Mouse (Mus musculus) myocyte (in vitro differentiated cells): ENCODE measurements around the gene Ints6l. TPM values are rescaled to one million over a fixed set of nuclear protein-coding genes. Genes with fewer than 3 reads are reported as not detected.

ENCODE experiments used
- H3K27me3 ChIP-seq: one replicate; pipeline ENCODE4 v1.6.1; 2011; ENCODE audit not compliant: control insufficient read depth, insufficient read depth, insufficient read length
- H3K36me3 ChIP-seq: one replicate; pipeline ENCODE4 v1.6.1; 2011; ENCODE audit not compliant: control insufficient read depth, insufficient read depth
- H3K4me2 ChIP-seq: one replicate; pipeline ENCODE4 v1.6.1; 2011; ENCODE audit warnings: low read depth, control low read depth
- H3K4me3 ChIP-seq: one replicate; pipeline ENCODE4 v1.5.1; 2011; ENCODE audit warnings: mild to moderate bottlenecking, control low read depth, moderate library complexity
- H3K79me2 ChIP-seq: one replicate; pipeline ENCODE4 v1.6.1; 2011; ENCODE audit not compliant: control insufficient read depth, insufficient read depth
- H3ac ChIP-seq: one replicate; pipeline ENCODE4 v1.6.1; 2011; ENCODE audit not compliant: control insufficient read depth, insufficient read length
- CEBPB ChIP-seq: IDR thresholded peaks from 2 replicates; pipeline ENCODE4 v1.6.1; 2011; ENCODE audit warnings: mild to moderate bottlenecking, moderate library complexity; ENCODE audit not compliant: poor library complexity, insufficient read depth, severe bottlenecking
- E2F4 ChIP-seq: IDR thresholded peaks from one replicate; pipeline ENCODE4 v1.6.1; 2011; ENCODE audit warnings: mild to moderate bottlenecking, control low read depth, moderate library complexity; ENCODE audit not compliant: insufficient read depth
- MAX ChIP-seq: IDR thresholded peaks from one replicate; pipeline ENCODE4 v1.6.1; 2011; ENCODE audit warnings: low read depth, mild to moderate bottlenecking, control low read depth
- MYOD1 ChIP-seq, 3 experiments: IDR thresholded peaks; one replicate each; pipeline ENCODE4 v1.6.1; 2011; ENCODE audit warnings: control low read depth in 2 of 3, low read depth in 2 of 3, mild to moderate bottlenecking in 2 of 3, moderate library complexity in 1 of 3; ENCODE audit not compliant: insufficient read length in 2 of 3, control insufficient read depth in 1 of 3
- MYOG ChIP-seq, 3 experiments: IDR thresholded peaks; one replicate each; pipeline ENCODE4 v1.6.1; 2011; ENCODE audit warnings: control low read depth in 2 of 3, low read depth in 2 of 3, mild to moderate bottlenecking in 2 of 3; ENCODE audit not compliant: insufficient read length in 2 of 3, control insufficient read depth in 1 of 3, insufficient read depth in 1 of 3
- POLR2A ChIP-seq: IDR thresholded peaks from one replicate; pipeline ENCODE4 v1.6.1; 2011; ENCODE audit warnings: low read depth, mild to moderate bottlenecking, control low read depth, moderate library complexity; ENCODE audit not compliant: insufficient read length
- POLR2AphosphoS2 ChIP-seq: IDR thresholded peaks from one replicate; pipeline ENCODE4 v1.6.1; 2011; ENCODE audit warnings: low read depth, control low read depth; ENCODE audit not compliant: insufficient read length
- REST ChIP-seq: IDR thresholded peaks from one replicate; pipeline ENCODE4 v1.6.1; 2011; ENCODE audit warnings: mild to moderate bottlenecking, control low read depth, moderate library complexity; ENCODE audit not compliant: insufficient read depth, insufficient read length
- SRF ChIP-seq: IDR thresholded peaks from one replicate; pipeline ENCODE4 v1.6.1; 2011; ENCODE audit warnings: low read depth; ENCODE audit not compliant: control insufficient read depth, insufficient read length
- TCF12 ChIP-seq: IDR thresholded peaks from one replicate; pipeline ENCODE4 v1.6.1; 2011; ENCODE audit warnings: mild to moderate bottlenecking, control low read depth; ENCODE audit not compliant: poor library complexity, insufficient read depth, severe bottlenecking
- TCF3 ChIP-seq: IDR thresholded peaks from one replicate; pipeline ENCODE4 v1.6.1; 2011; ENCODE audit warnings: low read depth, control low read depth; ENCODE audit not compliant: insufficient read length
- USF1 ChIP-seq: IDR thresholded peaks from one replicate; pipeline ENCODE4 v1.6.1; 2011; ENCODE audit warnings: low read depth, mild to moderate bottlenecking, control low read depth, moderate library complexity
- polyA plus RNA-seq: library from polyadenylated mRNA; unstranded; fragments of >200 nt; fragmentation: generic; extraction: Trizol; gene quantifications from one replicate; pipeline ENCODE4 v1.2.1, GENCODE M21; 2012; ENCODE audit warnings: missing spikeins

The Ints6l gene
- polyA plus RNA-seq, 1 experiment = 2.6 TPM

DNA sequence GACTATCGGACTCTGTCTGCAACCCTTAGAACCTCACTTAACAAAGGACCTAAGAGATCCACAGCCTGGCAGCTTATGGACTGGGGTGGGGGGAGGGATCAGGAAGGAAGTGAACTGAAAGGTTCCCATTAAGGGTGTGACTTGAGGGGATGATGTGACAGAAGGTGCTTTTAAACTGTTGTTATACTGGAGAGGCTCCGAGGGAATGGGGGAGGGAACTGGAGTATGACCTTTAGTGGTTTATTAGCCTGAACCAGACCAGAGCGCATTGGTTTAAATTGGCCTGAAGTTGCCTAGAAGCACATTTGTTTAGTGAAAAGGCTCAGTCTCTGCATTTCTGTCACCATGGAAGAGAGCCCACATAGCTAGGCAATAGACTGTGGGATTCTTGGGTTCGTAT, 13.0 kb downstream of the Ints6l start:
- Histone ChIP-seq H3ac (no peak overlapping the region), H3K4me3 (no peak overlapping the region), H3K4me2 (no peak overlapping the region), H3K36me3 (no peaks in the 10 kb centered on the region), H3K79me2 (no peaks in the 10 kb centered on the region), H3K27me3 (no peaks in the 10 kb centered on the region)
- no peak for TF ChIP-seq E2F4
- no peak for TF ChIP-seq REST
- no peak for TF ChIP-seq TCF12
- no peak for TF ChIP-seq POLR2AphosphoS2
- no peak for TF ChIP-seq MYOG (IDR thresholded peaks at IDR 0.05; ENCODE audit: control insufficient read depth in 1 of 3, insufficient read depth in 1 of 3, insufficient read length in 2 of 3, low read depth in 2 of 3)
- TF ChIP-seq POLR2A = no peak
- no peak for TF ChIP-seq TCF3
- no peak for TF ChIP-seq MYOD1 (IDR thresholded peaks at IDR 0.05; ENCODE audit: control insufficient read depth in 1 of 3, insufficient read length in 2 of 3, low read depth in 2 of 3)
- no peak for TF ChIP-seq MAX
- TF ChIP-seq USF1 = no peak
- TF ChIP-seq CEBPB = no peak

DNA sequence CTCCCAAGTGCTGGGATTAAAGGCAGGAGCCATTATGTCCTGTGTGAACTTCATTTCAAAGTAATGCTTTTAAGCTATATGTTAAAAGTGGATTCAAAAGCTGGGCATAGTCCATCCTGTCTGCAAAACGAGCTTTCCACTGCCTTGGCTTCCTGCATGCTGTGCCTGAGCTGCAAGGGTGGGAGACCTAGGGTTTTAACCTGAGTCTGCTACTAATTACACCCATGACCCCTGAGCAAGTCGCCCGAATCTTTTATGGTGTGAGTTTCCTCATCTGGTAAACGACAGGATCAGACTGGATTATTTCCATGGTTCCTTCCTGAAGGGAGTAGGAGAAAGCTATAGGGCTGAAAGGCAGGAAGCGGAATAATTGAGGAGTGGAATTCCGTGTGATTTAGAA, 13.8 kb downstream of the Ints6l start:
- Histone ChIP-seq H3K27me3 (no peaks in the 10 kb centered on the region), H3K4me3 (no peak overlapping the region), H3ac (no peak overlapping the region), H3K79me2 (no peaks in the 10 kb centered on the region), H3K4me2 (no peak overlapping the region), H3K36me3 (no peaks in the 10 kb centered on the region)
- no peak for TF ChIP-seq E2F4
- TF ChIP-seq MYOG (IDR thresholded peaks at IDR 0.05; ENCODE audit: control insufficient read depth in 1 of 3, insufficient read depth in 1 of 3, insufficient read length in 2 of 3, low read depth in 2 of 3) = no peak
- no peak for TF ChIP-seq POLR2AphosphoS2
- no peak for TF ChIP-seq REST
- TF ChIP-seq MYOD1 (IDR thresholded peaks at IDR 0.05; ENCODE audit: control insufficient read depth in 1 of 3, insufficient read length in 2 of 3, low read depth in 2 of 3) = no peak

DNA sequence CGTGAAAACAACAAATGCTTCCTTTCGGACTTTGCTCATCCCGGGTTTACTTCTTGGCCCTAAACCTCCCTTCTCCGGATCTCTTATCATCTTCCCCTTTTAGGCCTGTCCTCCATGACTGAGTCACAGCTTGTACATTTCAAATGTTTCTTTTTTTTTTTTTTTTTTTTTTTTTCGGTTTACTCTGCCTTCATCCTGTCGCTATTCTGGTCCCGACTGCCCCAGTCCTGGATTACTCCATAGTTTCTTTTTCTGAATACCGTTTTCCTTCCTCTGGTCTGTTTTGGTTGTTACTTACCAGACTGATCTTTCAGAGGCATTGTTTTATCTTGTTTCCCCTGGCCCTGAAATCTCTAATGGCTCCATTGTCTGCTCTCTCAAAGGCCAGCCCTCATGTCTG, 19.4 kb downstream of the Ints6l start:
- TF ChIP-seq TCF12 = no peak
- H3K4me2 ChIP-seq = no peak overlapping the region

GRCm38 (mm10) chrX:56477553-56477952, 22.9 kb downstream of the Ints6l start:
- no peak for TF ChIP-seq TCF3
- no peak for TF ChIP-seq E2F4
- no peak for TF ChIP-seq MYOG (IDR thresholded peaks at IDR 0.05; ENCODE audit: control insufficient read depth in 1 of 3, insufficient read depth in 1 of 3, insufficient read length in 2 of 3, low read depth in 2 of 3)
- TF ChIP-seq CEBPB = no peak
- TF ChIP-seq MYOD1 (IDR thresholded peaks at IDR 0.05; ENCODE audit: control insufficient read depth in 1 of 3, insufficient read length in 2 of 3, low read depth in 2 of 3) = no peak
- no peak for TF ChIP-seq SRF
- no peak for TF ChIP-seq TCF12
- TF ChIP-seq POLR2AphosphoS2 = no peak
- TF ChIP-seq POLR2A = no peak
- TF ChIP-seq USF1 = no peak
- no peak for TF ChIP-seq MAX
- no peak for TF ChIP-seq REST
- Histone ChIP-seq H3K4me2 (no peak overlapping the region), H3K4me3 (no peak overlapping the region), H3K27me3 (no peaks in the 10 kb centered on the region), H3ac (no peak overlapping the region), H3K36me3 (no peaks in the 10 kb centered on the region), H3K79me2 (no peaks in the 10 kb centered on the region)

More for the DNA sequence above, 19.4 kb downstream of the Ints6l start:
- Histone ChIP-seq H3K36me3 (no peaks in the 10 kb centered on the region), H3K27me3 (no peaks in the 10 kb centered on the region), H3ac (no peak overlapping the region), H3K79me2 (no peaks in the 10 kb centered on the region), H3K4me3 (no peak overlapping the region)

- Histone ChIP-seq H3K36me3 (no peaks in the 10 kb centered on the region), H3K4me2 (no peak overlapping the region), H3ac (no peak overlapping the region), H3K4me3 (no peak overlapping the region), H3K27me3 (no peaks in the 10 kb centered on the region), H3K79me2 (no peaks in the 10 kb centered on the region)
- TF ChIP-seq MYOD1 (IDR thresholded peaks at IDR 0.05; ENCODE audit: control insufficient read depth in 1 of 3, insufficient read length in 2 of 3, low read depth in 2 of 3) (no peak), REST (no peak), POLR2AphosphoS2 (no peak), TCF12 (no peak)
These were observed 27.2 kb downstream of the Ints6l start for GRCm38 (mm10) chrX:56481906-56482305.

DNA sequence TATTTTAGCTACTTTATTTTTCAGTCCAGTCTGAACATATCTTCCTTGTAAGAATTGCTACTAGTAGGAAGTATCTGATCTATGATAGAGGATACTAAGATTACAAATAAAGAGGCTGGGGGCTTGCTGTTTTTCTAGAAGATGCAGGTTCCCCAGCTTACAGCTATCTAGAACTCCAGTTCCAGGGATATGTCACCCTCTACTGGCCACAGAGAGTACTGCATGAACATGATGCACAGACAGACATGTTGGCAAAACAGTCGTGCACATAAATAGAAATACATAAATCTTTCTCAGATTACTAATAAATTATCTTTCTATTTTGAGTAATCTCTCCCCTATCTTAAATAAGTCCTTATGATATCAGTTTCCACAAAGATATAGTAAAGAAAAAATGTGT, 35.1 kb downstream of the Ints6l start:
- Histone ChIP-seq H3K36me3 (no peaks in the 10 kb centered on the region), H3K4me2 (no peak overlapping the region), H3K79me2 (no peaks in the 10 kb centered on the region), H3K27me3 (no peaks in the 10 kb centered on the region), H3ac (no peak overlapping the region), H3K4me3 (no peak overlapping the region)
- TF ChIP-seq TCF12 = no peak
- no peak for TF ChIP-seq MYOD1 (IDR thresholded peaks at IDR 0.05; ENCODE audit: control insufficient read depth in 1 of 3, insufficient read length in 2 of 3, low read depth in 2 of 3)
- TF ChIP-seq POLR2A = no peak
